In the genomic region with DNA sequence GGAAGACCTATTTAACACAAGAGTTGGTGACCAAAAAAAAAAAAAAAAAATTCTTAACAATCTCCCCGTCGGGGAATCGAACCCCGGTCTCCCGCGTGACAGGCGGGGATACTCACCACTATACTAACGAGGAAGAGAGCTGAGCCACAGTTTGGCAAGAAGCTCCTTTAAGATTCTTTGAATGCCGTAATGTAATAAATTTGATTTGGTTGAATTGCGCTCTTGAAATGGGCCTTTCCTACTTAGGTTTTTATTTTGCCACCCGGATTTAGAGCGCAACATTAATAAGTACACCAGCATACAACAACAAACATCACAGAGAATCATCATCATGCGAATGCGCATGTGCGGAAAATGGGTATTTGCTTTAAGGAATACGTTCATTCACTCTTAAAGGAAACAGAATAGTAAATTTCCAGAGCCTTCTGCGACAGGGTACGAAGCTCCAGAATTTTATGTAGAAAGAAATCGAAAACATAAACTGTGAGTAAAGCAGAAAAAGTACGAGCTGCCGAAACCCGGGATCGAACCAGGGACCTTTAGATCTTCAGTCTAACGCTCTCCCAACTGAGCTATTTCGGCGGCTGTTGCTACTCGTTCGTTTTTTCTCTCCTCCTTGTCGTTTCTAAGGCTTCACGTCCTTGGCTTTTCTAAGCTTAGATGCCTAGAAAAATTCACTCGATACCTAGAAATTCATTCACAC, we compare ENCODE assay signal across 8 mouse cellular contexts. TPM values are rescaled to one million over a fixed set of nuclear protein-coding genes. Genes with fewer than 3 reads are reported as not detected.
A peak's percentile ranks its signal among the peaks of the same experiment; 100 is the strongest.
DNase-seq lines count a peak whose midpoint lies in the region; ATAC-seq and TF ChIP-seq lines count a peak whose summit lies in the region.

No protein-coding gene starts in this region.

- H3ac ChIP-seq in C2C12 (ENCODE audit: control insufficient read depth, insufficient read length, low read depth), result no peak overlapping the region

- no peaks in the 10 kb centered on the region; the same call in 1 of the 2 replicates for H3K9me3 ChIP-seq in erythroblast, embryonic 14.5 days (ENCODE audit: control insufficient read depth, low read length)
- no peaks in the 10 kb centered on the region for H3K9me3 ChIP-seq in heart, embryonic 13.5 days
- no peaks in the 10 kb centered on the region for H3K9me3 ChIP-seq in kidney, postnatal 0 days (replicated peaks; ENCODE audit: low read length)
- no peaks in the 10 kb centered on the region for H3K9me3 ChIP-seq in liver, embryonic 11.5 days (ENCODE audit: control insufficient read depth, low read length)

- under 1% methylated on average over 31 of the region's 31 CpGs for WGBS in heart, embryonic 13.5 days
- WGBS in kidney, postnatal 0 days, result under 1% methylated on average over 31 of the region's 31 CpGs
- under 1% methylated on average over 31 of the region's 31 CpGs for WGBS in liver, embryonic 11.5 days

- no peak for TF ChIP-seq CTCF in C2C12 (IDR thresholded peaks at IDR 0.05; ENCODE audit: control insufficient read depth, insufficient read depth, insufficient read length)
- TF ChIP-seq CTCF in kidney, postnatal 0 days (IDR thresholded peaks at IDR 0.05; ENCODE audit: low read depth), result no peak

- H3K27ac ChIP-seq in heart, embryonic 13.5 days (replicated peaks), result peak overlapping the region; percentile 93
- H3K27ac ChIP-seq in kidney, postnatal 0 days, result peak overlapping the region; percentile 93
- H3K27ac ChIP-seq in liver, embryonic 11.5 days (ENCODE audit: low read depth, low read length), result peak overlapping the region; percentile 84

- H3K9ac ChIP-seq in heart, embryonic 13.5 days, result peak overlapping the region; percentile 86
- peak overlapping the region; percentile 61 for H3K9ac ChIP-seq in kidney, postnatal 0 days (ENCODE audit: low read depth, low read length)
- H3K9ac ChIP-seq in liver, embryonic 11.5 days (ENCODE audit: low read depth, low read length), result peak overlapping the region; percentile 81

- ATAC-seq in heart, embryonic 13.5 days (ENCODE audit: extremely low read depth, insufficient number of reproducible peaks, low FRiP score, low TSS enrichment), result peak; percentile 34; the same call in 1 of the 2 replicates
- ATAC-seq in kidney, postnatal 0 days (replicated peaks; ENCODE audit: low FRiP score, low read depth), result peak; percentile 64
- peak; percentile 51 for ATAC-seq in liver, embryonic 11.5 days (replicated peaks; ENCODE audit: low FRiP score)

- no peaks in the 10 kb centered on the region for H3K79me3 ChIP-seq in C2C12 (ENCODE audit: low read depth)

- peak overlapping the region; percentile 39 for H3K4me3 ChIP-seq in C2C12 (ENCODE audit: insufficient read depth, poor library complexity, severe bottlenecking)
- peak overlapping the region; percentile 67 for H3K4me3 ChIP-seq in erythroblast, embryonic 14.5 days (replicated peaks)
- peak overlapping the region; percentile 68 for H3K4me3 ChIP-seq in heart, embryonic 13.5 days
- H3K4me3 ChIP-seq in kidney, postnatal 0 days (replicated peaks; ENCODE audit: low read depth, low read length), result peak overlapping the region; percentile 66
- H3K4me3 ChIP-seq in liver, embryonic 11.5 days (ENCODE audit: low read depth, low read length), result peak overlapping the region; percentile 71

- H3K4me1 ChIP-seq in erythroblast, embryonic 14.5 days (ENCODE audit: control insufficient read depth), result peaks cover 72% of the 10 kb centered on the region
- H3K4me1 ChIP-seq in heart, embryonic 13.5 days, result peaks cover 36% of the 10 kb centered on the region
- H3K4me1 ChIP-seq in kidney, postnatal 0 days (replicated peaks; ENCODE audit: insufficient read depth, low read length), result peaks cover 5% of the 10 kb centered on the region; the same call in 1 of the 2 replicates
- H3K4me1 ChIP-seq in liver, embryonic 11.5 days (replicated peaks; ENCODE audit: control insufficient read depth, insufficient read depth, low read length), result peaks cover 25% of the 10 kb centered on the region

- no peaks in the 10 kb centered on the region for H3K27me3 ChIP-seq in C2C12 (ENCODE audit: control insufficient read depth, insufficient read depth, insufficient read length)
- peaks cover 33% of the 10 kb centered on the region for H3K27me3 ChIP-seq in erythroblast, embryonic 14.5 days (ENCODE audit: control insufficient read depth)
- H3K27me3 ChIP-seq in heart, embryonic 13.5 days (replicated peaks), result 0 out of 2 replicates have a peak, but pooled peaks cover 5% of the 10 kb centered on the region
- no peaks in the 10 kb centered on the region for H3K27me3 ChIP-seq in kidney, postnatal 0 days (ENCODE audit: insufficient read depth, low read length)
- no peaks in the 10 kb centered on the region for H3K27me3 ChIP-seq in liver, embryonic 11.5 days (replicated peaks; ENCODE audit: control insufficient read depth, insufficient read depth, low read length)
- no peaks in the 10 kb centered on the region for H3K27me3 ChIP-seq in splenic B cell, adult 2 months (ENCODE audit: control insufficient read depth, insufficient read depth, low read length, poor library complexity, severe bottlenecking)

- peak; percentile 92 for DNase-seq in brain, adult 2 months (ENCODE audit: low read depth, low spot score)
- peak; percentile 89 for DNase-seq in kidney, postnatal 0 days (ENCODE audit: low spot score)
- peak; percentile 90 for DNase-seq in liver, embryonic 11.5 days (ENCODE audit: low spot score)
- DNase-seq in naive thymus-derived CD4-positive, alpha-beta T cell, adult 2 months (ENCODE audit: low read depth), result peak; percentile 95
- peak; percentile 93 for DNase-seq in splenic B cell, adult 2 months (ENCODE audit: low read depth, low spot score)

- H3K4me2 ChIP-seq in heart, embryonic 13.5 days, result peak overlapping the region; percentile 87
- H3K4me2 ChIP-seq in kidney, postnatal 0 days (ENCODE audit: low read length), result peak overlapping the region; percentile 78
- H3K4me2 ChIP-seq in liver, embryonic 11.5 days, result peak overlapping the region; percentile 96

- no peaks in the 10 kb centered on the region for H3K36me3 ChIP-seq in C2C12 (ENCODE audit: control insufficient read depth, insufficient read depth)
- no peaks in the 10 kb centered on the region for H3K36me3 ChIP-seq in erythroblast, embryonic 14.5 days (ENCODE audit: control insufficient read depth)
- no peaks in the 10 kb centered on the region for H3K36me3 ChIP-seq in heart, embryonic 13.5 days
- no peaks in the 10 kb centered on the region for H3K36me3 ChIP-seq in kidney, postnatal 0 days (ENCODE audit: insufficient read depth, low read length)
- no peaks in the 10 kb centered on the region for H3K36me3 ChIP-seq in liver, embryonic 11.5 days (ENCODE audit: control insufficient read depth, insufficient read depth, low read length)
- H3K36me3 ChIP-seq in splenic B cell, adult 2 months (ENCODE audit: control insufficient read depth, insufficient read depth, low read length, poor library complexity, severe bottlenecking), result no peaks in the 10 kb centered on the region

- no peaks in the 10 kb centered on the region for H3K79me2 ChIP-seq in C2C12 (ENCODE audit: control insufficient read depth, insufficient read depth)

TF ChIP-seq in C2C12, 6 proteins besides CTCF, POLR2A, EP300 and RAD21:
- TF ChIP-seq MYOD1 (IDR thresholded peaks at IDR 0.05; ENCODE audit: control insufficient read depth, insufficient read length, low read depth) (no peak), USF1 (IDR thresholded peaks at IDR 0.05; ENCODE audit: low read depth) (no peak), CEBPB (IDR thresholded peaks at IDR 0.05; ENCODE audit: low read depth) (no peak), MAX (IDR thresholded peaks at IDR 0.05) (no peak), FOSL1 (IDR thresholded peaks at IDR 0.05; ENCODE audit: insufficient read depth, low read length, poor library complexity, severe bottlenecking) (no peak)

RNA-seq across cellular contexts. Expression of gene Ubc, which starts 15.7 kb away (rescaled TPM):
- polyA plus RNA-seq in C2C12 (2012; fragmentation: generic; extraction: Trizol), result 918 TPM
- 17.4 and 56.1 TPM in 2 replicates for polyA plus RNA-seq in erythroblast, embryonic 14.5 days (2012)
- polyA plus RNA-seq in heart, embryonic 13.5 days (2015; fragmentation: Nextera tagmentation; extraction: Ambion mirVana), result 819 and 833 TPM in 2 replicates
- polyA plus RNA-seq in kidney, postnatal 0 days (2015; fragmentation: Nextera tagmentation; extraction: Ambion mirVana), result 702 and 872 TPM in 2 replicates
- polyA plus RNA-seq in liver, embryonic 11.5 days (2014; fragmentation: Nextera tagmentation; extraction: Ambion mirVana), result 772 and 827 TPM in 2 replicates

RNA-seq across cellular contexts. Expression of gene Gm10382, which starts 16.6 kb away (rescaled TPM):
- polyA plus RNA-seq in C2C12 (2012; fragmentation: generic; extraction: Trizol), result 2.2 TPM
- polyA plus RNA-seq in erythroblast, embryonic 14.5 days (2012), result 0.06 TPM in 1 of 2 replicates, not detected in the other
- polyA plus RNA-seq in heart, embryonic 13.5 days (2015; fragmentation: Nextera tagmentation; extraction: Ambion mirVana), result 0.68 and 0.70 TPM in 2 replicates
- polyA plus RNA-seq in kidney, postnatal 0 days (2015; fragmentation: Nextera tagmentation; extraction: Ambion mirVana), result 0.40 and 0.74 TPM in 2 replicates
- 0.18 and 0.34 TPM in 2 replicates for polyA plus RNA-seq in liver, embryonic 11.5 days (2014; fragmentation: Nextera tagmentation; extraction: Ambion mirVana)

RNA-seq across cellular contexts. Expression of gene Dhx37, which starts 28.2 kb away (rescaled TPM):
- 25.2 TPM for polyA plus RNA-seq in C2C12 (2012; fragmentation: generic; extraction: Trizol)
- polyA plus RNA-seq in erythroblast, embryonic 14.5 days (2012), result 0.95 and 1.0 TPM in 2 replicates
- polyA plus RNA-seq in heart, embryonic 13.5 days (2015; fragmentation: Nextera tagmentation; extraction: Ambion mirVana), result 8.5 and 9.8 TPM in 2 replicates
- polyA plus RNA-seq in kidney, postnatal 0 days (2015; fragmentation: Nextera tagmentation; extraction: Ambion mirVana), result 7.2 and 8.1 TPM in 2 replicates
- polyA plus RNA-seq in liver, embryonic 11.5 days (2014; fragmentation: Nextera tagmentation; extraction: Ambion mirVana), result 18.5 and 19.4 TPM in 2 replicates

RNA-seq across cellular contexts. Expression of gene Bri3bp, which starts 35.7 kb away (rescaled TPM):
- 29.4 TPM for polyA plus RNA-seq in C2C12 (2012; fragmentation: generic; extraction: Trizol)
- polyA plus RNA-seq in erythroblast, embryonic 14.5 days (2012), result 0.16 and 0.38 TPM in 2 replicates
- 35.8 and 42.0 TPM in 2 replicates for polyA plus RNA-seq in heart, embryonic 13.5 days (2015; fragmentation: Nextera tagmentation; extraction: Ambion mirVana)
- polyA plus RNA-seq in kidney, postnatal 0 days (2015; fragmentation: Nextera tagmentation; extraction: Ambion mirVana), result 46.7 and 47.2 TPM in 2 replicates
- polyA plus RNA-seq in liver, embryonic 11.5 days (2014; fragmentation: Nextera tagmentation; extraction: Ambion mirVana), result 63.6 and 67.9 TPM in 2 replicates

Comparison
In these comparisons a context has a peak if more than half of its experiments do, and no peak if none do; other contexts are left out.
1. Peak in every context shown above with its lines: DNase-seq, ATAC-seq, H3K4me3 ChIP-seq and H3K27ac ChIP-seq.
2. RNA of gene Ubc, which starts 15.7 kb away (polyA plus RNA-seq): 918 TPM in C2C12 (single experiment), 819 to 833 TPM in heart, embryonic 13.5 days, 772 to 827 TPM in liver, embryonic 11.5 days and 702 to 872 TPM in kidney, postnatal 0 days; 17.4 to 56.1 TPM in erythroblast, embryonic 14.5 days; every median in the first group is over 10 times any median in the second.